Mouse (Mus musculus): ENCODE measurements at regions not wholly inside any gene's neighbourhood (a gene's known extent, or its start where the extent isn't known, plus 50 kb on each side); places are given as distances from the start of the nearest gene placed in this dataset.

DNA sequence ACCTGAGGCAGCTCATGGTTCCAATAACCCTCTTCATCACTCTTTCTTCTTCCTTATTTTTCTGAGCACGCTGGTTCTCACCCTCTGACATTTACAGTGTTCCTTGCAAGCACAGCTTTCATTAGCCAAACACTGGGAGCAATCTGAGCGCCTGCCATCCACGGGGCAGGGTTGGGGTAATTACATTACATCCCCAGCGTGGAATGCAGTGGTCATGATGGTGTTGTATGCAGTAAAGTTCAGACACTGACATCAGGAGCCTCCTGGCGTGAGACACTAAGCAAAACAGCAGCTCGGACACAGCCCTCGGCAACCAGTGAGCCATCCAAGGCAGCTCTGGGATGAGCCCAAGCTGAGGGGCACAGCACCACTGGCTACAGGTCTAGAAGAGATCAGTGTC is 60.1 kb upstream of the Agap1 start:
- no peak overlapping the region for H3K4me2 ChIP-seq (ENCODE audit: low read depth)
- TF ChIP-seq CTCF (IDR thresholded peaks at IDR 0.05; ENCODE audit: low read depth), result no peak
- ATAC-seq (no peak), DNase-seq (no peak)
- no peak overlapping the region for H3K4me3 ChIP-seq (ENCODE audit: low read depth, low read length)
- no peaks in the 10 kb centered on the region for H3K4me1 ChIP-seq (ENCODE audit: insufficient read depth)
- H3K9ac ChIP-seq, result no peak overlapping the region
- no peaks in the 10 kb centered on the region for H3K36me3 ChIP-seq (ENCODE audit: insufficient read depth)
- WGBS, result 62% methylated on average over 7 of the region's 7 CpGs
- H3K27ac ChIP-seq (ENCODE audit: low read depth, low read length), result no peak overlapping the region
- H3K9me3 ChIP-seq (ENCODE audit: low read length), result no peaks in the 10 kb centered on the region
- H3K27me3 ChIP-seq (ENCODE audit: insufficient read depth, low read length), result no peaks in the 10 kb centered on the region

DNA sequence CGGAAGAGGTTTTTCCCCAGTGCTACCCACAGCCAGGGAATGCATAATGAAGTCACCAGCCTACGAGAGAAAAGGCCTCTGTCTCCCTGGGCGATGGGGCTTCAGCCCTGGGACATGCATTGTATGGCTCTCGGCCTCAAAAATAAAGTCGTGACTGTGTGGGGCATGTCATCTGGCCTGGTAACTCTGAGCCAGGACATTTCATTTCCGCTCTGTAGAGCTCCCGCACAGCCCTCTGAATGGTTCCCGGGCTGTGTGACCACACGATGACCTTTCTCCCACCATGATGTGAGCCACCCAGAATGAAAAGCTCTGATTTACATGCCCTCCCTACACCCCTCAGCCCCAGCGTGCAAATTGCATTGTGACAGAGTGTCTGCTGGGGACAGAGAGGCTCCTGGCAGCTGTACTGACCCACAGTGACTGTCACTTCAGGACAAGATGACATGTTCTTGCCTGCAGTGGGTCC is 53.8 kb upstream of the Agap1 start:
- ATAC-seq (peak; percentile 94), DNase-seq (peak; percentile 63)
- H3K9ac ChIP-seq, result no peak overlapping the region
- no peak for TF ChIP-seq CTCF (IDR thresholded peaks at IDR 0.05; ENCODE audit: low read depth)
- H3K27ac ChIP-seq (ENCODE audit: low read depth, low read length), result 0 out of 2 replicates have a peak overlapping the region, but pooled peaks have one; percentile 6
- no peaks in the 10 kb centered on the region for H3K4me1 ChIP-seq (ENCODE audit: insufficient read depth)
- 27% methylated on average over 10 of the region's 10 CpGs for WGBS
- no peaks in the 10 kb centered on the region for H3K27me3 ChIP-seq (ENCODE audit: insufficient read depth, low read length)
- no peaks in the 10 kb centered on the region for H3K36me3 ChIP-seq (ENCODE audit: insufficient read depth)
- no peak overlapping the region for H3K4me2 ChIP-seq (ENCODE audit: low read depth)
- no peak overlapping the region for H3K4me3 ChIP-seq (ENCODE audit: low read depth, low read length)
- H3K9me3 ChIP-seq (ENCODE audit: low read length), result no peaks in the 10 kb centered on the region

- 57% methylated on average over 5 of the region's 5 CpGs for WGBS
- H3K4me3 ChIP-seq (ENCODE audit: low read depth, low read length), result no peak overlapping the region
- no peak overlapping the region for H3K9ac ChIP-seq
- no peaks in the 10 kb centered on the region for H3K4me1 ChIP-seq (ENCODE audit: insufficient read depth)
- TF ChIP-seq CTCF (IDR thresholded peaks at IDR 0.05; ENCODE audit: low read depth), result no peak
- H3K36me3 ChIP-seq (ENCODE audit: insufficient read depth), result no peaks in the 10 kb centered on the region
- no peak overlapping the region for H3K27ac ChIP-seq (ENCODE audit: low read depth, low read length)
- H3K4me2 ChIP-seq (ENCODE audit: low read depth), result no peak overlapping the region
- DNase-seq (peak; percentile 48), ATAC-seq (0 out of 2 replicates have a peak, but pooled peaks have one; percentile 40)
- H3K9me3 ChIP-seq (ENCODE audit: low read length), result no peaks in the 10 kb centered on the region
- no peaks in the 10 kb centered on the region for H3K27me3 ChIP-seq (ENCODE audit: insufficient read depth, low read length)
Measured at GRCm38 (mm10) chr1:89402513-89403210, 51.9 kb upstream of the Agap1 start.

GRCm38 (mm10) chr1:89403551-89404050 is 51.0 kb upstream of the Agap1 start:
- H3K9me3 ChIP-seq (ENCODE audit: low read length), result no peaks in the 10 kb centered on the region
- DNase-seq (no peak), ATAC-seq (no peak)
- no peaks in the 10 kb centered on the region for H3K4me1 ChIP-seq (ENCODE audit: insufficient read depth)
- no peak overlapping the region for H3K4me3 ChIP-seq (ENCODE audit: low read depth, low read length)
- no peak for TF ChIP-seq CTCF (IDR thresholded peaks at IDR 0.05; ENCODE audit: low read depth)
- no peak overlapping the region for H3K27ac ChIP-seq (ENCODE audit: low read depth, low read length)
- H3K27me3 ChIP-seq (ENCODE audit: insufficient read depth, low read length), result no peaks in the 10 kb centered on the region
- no peak overlapping the region for H3K9ac ChIP-seq
- H3K4me2 ChIP-seq (ENCODE audit: low read depth), result no peak overlapping the region
- 76% methylated on average over 7 of the region's 7 CpGs for WGBS
- no peaks in the 10 kb centered on the region for H3K36me3 ChIP-seq (ENCODE audit: insufficient read depth)
